Mouse (Mus musculus): Measurements from ENCODE around the gene St3gal6.

DNA sequence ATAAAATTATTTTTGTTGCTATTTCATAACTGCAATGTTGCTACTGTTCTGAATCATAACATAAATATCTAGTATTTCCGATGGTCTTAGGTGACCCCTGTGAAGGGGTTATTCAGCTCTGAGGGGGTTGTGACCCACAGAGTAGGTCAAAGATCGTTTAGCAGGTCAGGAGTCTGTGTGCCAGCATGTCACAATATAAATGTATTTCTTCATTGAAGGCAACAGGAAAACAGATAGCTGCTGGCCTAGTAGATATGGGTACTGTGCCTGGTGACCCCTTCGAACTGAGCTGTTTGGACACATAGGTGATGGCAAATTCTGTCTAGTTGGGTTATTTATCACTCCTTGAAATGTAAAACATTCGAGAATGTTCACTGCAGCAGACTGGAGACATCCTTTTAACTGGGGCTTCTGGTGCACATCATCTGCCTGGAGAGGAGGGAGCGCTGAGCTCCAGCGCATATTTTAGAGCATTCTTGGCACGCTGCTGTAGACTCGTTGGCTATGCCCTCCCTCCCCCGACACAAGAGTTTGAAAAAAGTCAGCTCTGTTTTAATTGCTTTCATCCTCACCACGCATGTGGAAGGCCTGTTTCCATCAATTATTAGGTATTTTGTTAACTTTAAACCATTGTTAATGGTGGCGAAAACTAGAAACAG, 102.2 kb downstream of the St3gal6 start:
- no peak for TF ChIP-seq GATA1 (IDR thresholded peaks at IDR 0.05; ENCODE audit: low read length)
- no peak for TF ChIP-seq TAL1 (IDR thresholded peaks at IDR 0.05; ENCODE audit: low read length)
